Mouse (Mus musculus) erythroblast, embryonic 14.5 days (primary cell): ENCODE measurements around the gene Hadhb. TPM values are rescaled to one million over a fixed set of nuclear protein-coding genes. Genes with fewer than 3 reads are reported as not detected.

ENCODE experiments used
- H3K27me3 ChIP-seq: 2 replicates; pipeline ENCODE4 v1.6.1; 2012; ENCODE audit warnings: inconsistent platforms; ENCODE audit not compliant: control insufficient read depth
- H3K36me3 ChIP-seq: 2 replicates; pipeline ENCODE4 v1.6.1; 2012; ENCODE audit warnings: mild to moderate bottlenecking, inconsistent platforms; ENCODE audit not compliant: control insufficient read depth
- H3K4me1 ChIP-seq: 2 replicates; pipeline ENCODE4 v1.6.1; 2012; ENCODE audit warnings: inconsistent platforms; ENCODE audit not compliant: control insufficient read depth
- H3K4me3 ChIP-seq: replicated peaks from 2 replicates; pipeline ENCODE3; 2012; ENCODE audit warnings: moderate library complexity, mild to moderate bottlenecking, inconsistent platforms
- H3K9me3 ChIP-seq: 2 replicates; pipeline ENCODE4 v1.6.1; 2012; ENCODE audit warnings: low read length, inconsistent platforms, mixed read lengths; ENCODE audit not compliant: control insufficient read depth
- GATA1 ChIP-seq: IDR thresholded peaks from 2 replicates; pipeline ENCODE4 v1.6.1; 2012; ENCODE audit warnings: low read length, inconsistent platforms, mixed read lengths
- TAL1 ChIP-seq: IDR thresholded peaks from 3 replicates; pipeline ENCODE4 v1.6.1; 2012; ENCODE audit warnings: low read length, inconsistent platforms, mixed read lengths
- polyA plus RNA-seq: library from polyadenylated mRNA; stranded (reverse); fragments of >175 nt; gene quantifications from 2 replicates; pipeline ENCODE4 v1.2.3, GENCODE M21; 2012

The Hadhb gene
- polyA plus RNA-seq, 1 experiment: 2.8 TPM

GRCm38 (mm10) chr5:30162339-30162738, 7.3 kb downstream of the Hadhb start:
- TF ChIP-seq GATA1: no peak
- TF ChIP-seq TAL1: no peak
- Histone ChIP-seq H3K4me1 (peaks cover 4% of the 10 kb centered on the region; the same call in 1 of the 2 replicates), H3K36me3 (peaks cover 49% of the 10 kb centered on the region), H3K27me3 (no peaks in the 10 kb centered on the region), H3K9me3 (no peaks in the 10 kb centered on the region), H3K4me3 (no peak overlapping the region)

DNA sequence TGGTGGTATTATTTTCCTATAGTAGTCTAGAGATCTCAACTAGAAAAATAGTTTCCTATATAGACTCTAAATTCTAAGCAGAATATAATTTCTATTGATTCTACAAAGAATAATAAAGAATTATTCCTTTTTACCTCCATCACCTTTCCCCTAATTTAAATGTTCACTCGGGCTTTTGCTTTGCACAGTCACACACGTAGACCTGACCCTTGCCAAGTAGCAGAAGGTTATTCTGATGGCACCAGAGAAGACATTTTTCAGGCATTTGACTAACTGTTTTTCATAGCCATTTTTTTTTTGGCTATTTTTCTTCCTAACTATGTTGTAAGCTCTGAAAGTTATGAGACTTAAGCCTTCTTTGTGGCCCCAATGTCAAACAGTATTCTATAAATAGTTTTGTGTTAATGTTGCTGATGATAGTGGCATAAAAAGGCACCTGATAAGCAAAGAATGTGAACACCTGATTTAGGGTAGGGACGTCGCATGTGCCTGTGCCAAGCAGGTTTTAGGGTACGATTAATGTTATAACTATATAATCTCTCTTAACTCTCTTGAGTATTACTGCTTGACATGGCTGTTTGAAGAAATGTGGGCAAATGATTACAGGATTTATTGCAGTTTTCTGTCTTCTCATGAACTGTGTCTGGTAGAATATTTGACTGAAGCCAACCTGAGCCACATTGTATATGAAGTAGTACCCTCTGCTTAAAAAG, 10.3 kb downstream of the Hadhb start:
- Histone ChIP-seq H3K27me3 (no peaks in the 10 kb centered on the region), H3K36me3 (peaks cover 68% of the 10 kb centered on the region)
- no peak for TF ChIP-seq GATA1
- no peak for TF ChIP-seq TAL1

DNA sequence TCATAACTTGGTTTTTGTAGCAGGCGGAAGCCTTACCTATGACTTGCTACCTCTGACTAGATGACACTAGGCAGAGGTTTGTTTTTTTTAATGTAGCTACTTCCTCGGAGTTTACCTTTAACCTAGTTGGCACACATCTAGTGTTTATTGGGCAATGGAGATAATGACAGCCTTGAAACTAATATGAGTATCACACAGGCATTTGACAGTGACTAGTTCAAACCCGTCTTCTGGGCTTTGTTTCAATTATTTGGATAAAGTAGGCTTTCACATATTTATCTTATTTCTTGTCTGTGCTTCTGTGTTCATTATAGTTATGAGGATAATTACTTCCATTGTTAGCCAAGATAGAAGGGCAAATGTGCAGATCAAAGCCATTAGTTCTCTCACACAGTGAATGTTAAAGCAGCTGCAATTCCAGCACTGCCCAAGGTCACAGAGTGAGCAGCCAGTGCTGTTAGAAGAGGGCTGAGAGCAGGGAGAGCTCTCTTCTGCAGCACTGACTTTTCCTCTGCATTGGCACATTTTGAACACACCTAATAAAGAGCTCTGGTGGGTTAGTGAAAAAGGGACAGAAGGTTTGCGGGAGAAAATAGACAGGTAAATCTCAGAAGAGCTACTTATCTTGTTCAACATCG, 15.4 kb downstream of the Hadhb start:
- TF ChIP-seq TAL1: no peak
- no peak for TF ChIP-seq GATA1
- Histone ChIP-seq H3K4me1 (no peaks in the 10 kb centered on the region), H3K4me3 (no peak overlapping the region), H3K27me3 (no peaks in the 10 kb centered on the region), H3K36me3 (peaks cover 85% of the 10 kb centered on the region), H3K9me3 (no peaks in the 10 kb centered on the region)

More for the DNA sequence above, 10.3 kb downstream of the Hadhb start:
- H3K9me3 ChIP-seq: no peaks in the 10 kb centered on the region
- H3K4me1 ChIP-seq: 0 out of 2 replicates have a peak, but pooled peaks cover 2% of the 10 kb centered on the region
- no peak overlapping the region for H3K4me3 ChIP-seq

DNA sequence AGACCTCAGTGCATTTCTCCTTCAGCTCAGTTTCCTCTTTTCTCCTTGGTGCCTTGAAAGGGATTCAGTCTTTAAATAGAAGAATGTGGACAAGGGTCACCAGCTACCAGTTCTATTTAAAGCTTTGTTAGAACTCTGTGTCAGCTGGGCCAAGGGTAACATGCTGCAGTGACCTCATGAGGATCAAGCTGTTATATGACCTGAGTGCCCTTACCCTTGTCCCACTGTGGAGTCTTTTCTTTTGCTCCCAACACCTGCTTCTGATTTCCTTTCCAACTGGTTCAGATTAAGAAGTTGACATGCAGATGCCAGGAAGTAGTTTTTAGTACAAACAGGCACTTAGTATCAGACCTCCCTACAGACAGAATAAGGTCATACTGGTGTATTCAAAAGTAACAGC, 17.1 kb downstream of the Hadhb start:
- Histone ChIP-seq H3K36me3 (peaks cover 89% of the 10 kb centered on the region), H3K4me1 (no peaks in the 10 kb centered on the region), H3K27me3 (no peaks in the 10 kb centered on the region), H3K4me3 (no peak overlapping the region), H3K9me3 (no peaks in the 10 kb centered on the region)
- TF ChIP-seq TAL1 (no peak), GATA1 (no peak)

DNA sequence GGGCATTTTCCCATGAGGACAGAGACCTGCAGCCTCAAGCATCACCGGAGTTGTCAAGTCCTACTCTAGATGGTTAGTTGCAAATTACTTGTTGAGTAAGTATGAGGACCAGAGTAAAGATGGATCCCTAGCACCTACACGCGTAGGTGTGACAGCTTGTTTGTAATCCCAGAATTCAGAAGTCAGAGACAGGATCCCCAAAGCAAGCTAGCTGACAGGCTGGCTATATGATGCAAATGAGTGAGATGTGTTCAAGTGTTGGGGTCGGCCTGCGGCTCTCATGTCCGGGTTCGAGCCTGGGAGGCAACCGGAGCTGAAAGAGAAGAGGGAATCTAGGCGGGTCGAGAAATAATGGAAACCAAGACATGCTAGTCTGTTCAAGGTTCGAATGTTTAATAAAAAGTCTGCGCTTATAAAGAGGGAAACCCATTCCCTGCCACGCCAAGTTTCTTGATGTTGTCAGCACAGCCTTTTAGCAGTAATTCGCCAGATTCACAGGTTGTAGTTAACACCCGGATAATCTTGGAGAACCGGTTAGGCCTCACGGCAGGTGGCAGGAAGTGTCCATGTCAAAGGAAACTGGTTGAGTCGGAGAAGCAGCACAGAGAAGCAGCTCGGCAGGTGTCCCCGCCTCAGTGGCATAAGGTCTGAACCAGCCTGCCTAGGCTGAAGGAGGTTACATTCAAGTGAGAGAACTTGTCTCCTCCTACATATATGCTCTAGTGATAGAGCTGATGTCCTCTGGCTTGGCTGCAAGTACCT, 18.1 kb downstream of the Hadhb start:
- no peak for TF ChIP-seq TAL1
- TF ChIP-seq GATA1: no peak
- Histone ChIP-seq H3K4me1 (no peaks in the 10 kb centered on the region), H3K4me3 (no peak overlapping the region), H3K9me3 (no peaks in the 10 kb centered on the region), H3K27me3 (no peaks in the 10 kb centered on the region), H3K36me3 (peaks cover 91% of the 10 kb centered on the region)

GRCm38 (mm10) chr5:30175811-30176210, 20.8 kb downstream of the Hadhb start:
- no peak overlapping the region for H3K4me3 ChIP-seq
- TF ChIP-seq GATA1: no peak
- TF ChIP-seq TAL1: no peak
- H3K27me3 ChIP-seq: no peaks in the 10 kb centered on the region
- peaks cover 89% of the 10 kb centered on the region for H3K36me3 ChIP-seq
- no peaks in the 10 kb centered on the region for H3K4me1 ChIP-seq
- H3K9me3 ChIP-seq: no peaks in the 10 kb centered on the region

DNA sequence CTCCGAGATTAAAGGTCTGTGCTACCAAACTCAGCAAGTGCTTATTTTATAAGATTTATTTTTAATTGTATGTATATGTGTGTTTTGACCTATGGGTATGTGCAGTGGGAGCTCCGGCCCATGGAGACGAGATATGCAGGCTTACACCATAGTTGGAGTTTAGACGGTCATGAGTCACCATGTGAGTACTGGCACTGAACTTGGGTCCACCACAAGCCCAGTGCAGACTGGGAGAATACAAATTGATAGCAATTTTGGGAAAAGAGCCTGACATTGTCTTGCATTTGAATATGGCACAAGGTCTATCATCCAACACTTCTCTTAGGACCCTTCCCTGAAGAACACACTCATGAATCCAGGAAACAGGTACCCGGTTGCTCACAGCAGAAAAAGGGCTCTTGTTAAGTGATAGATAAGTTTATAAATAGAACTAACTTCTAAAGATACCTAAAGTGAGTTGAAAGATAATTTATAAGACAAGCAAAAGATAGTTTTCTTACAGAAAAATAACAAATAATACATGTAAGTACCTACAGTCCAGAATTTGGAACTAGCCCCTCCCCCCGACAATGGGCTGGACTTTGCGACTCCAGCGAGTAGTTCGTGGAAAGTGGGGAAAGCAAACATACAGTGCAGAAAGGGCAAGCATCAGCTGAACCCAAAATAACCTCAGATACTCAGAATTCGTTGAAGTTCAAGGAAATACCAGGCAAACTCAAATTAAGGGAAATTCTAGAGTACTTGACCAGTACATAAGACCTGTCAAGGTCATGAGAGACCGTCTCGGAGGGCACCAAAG, 32.8 kb downstream of the Hadhb start:
- TF ChIP-seq TAL1 (no peak), GATA1 (no peak)
- H3K9me3 ChIP-seq: no peaks in the 10 kb centered on the region
- no peaks in the 10 kb centered on the region for H3K4me1 ChIP-seq
- H3K4me3 ChIP-seq: no peak overlapping the region
- H3K27me3 ChIP-seq: no peaks in the 10 kb centered on the region
- H3K36me3 ChIP-seq: peaks cover 52% of the 10 kb centered on the region

- TF ChIP-seq TAL1 (no peak), GATA1 (no peak)
- no peaks in the 10 kb centered on the region for H3K27me3 ChIP-seq
- H3K36me3 ChIP-seq: peaks cover 17% of the 10 kb centered on the region
Measured at GRCm38 (mm10) chr5:30192452-30192851, 37.4 kb downstream of the Hadhb start.

More at GRCm38 (mm10) chr5:30192452-30192851, 37.4 kb downstream of the Hadhb start:
- Histone ChIP-seq H3K4me3 (no peak overlapping the region), H3K9me3 (no peaks in the 10 kb centered on the region), H3K4me1 (no peaks in the 10 kb centered on the region; the same call in 1 of the 2 replicates)
